Mouse (Mus musculus): ENCODE data around the gene Lmo1.

Gene Lmo1

DNA sequence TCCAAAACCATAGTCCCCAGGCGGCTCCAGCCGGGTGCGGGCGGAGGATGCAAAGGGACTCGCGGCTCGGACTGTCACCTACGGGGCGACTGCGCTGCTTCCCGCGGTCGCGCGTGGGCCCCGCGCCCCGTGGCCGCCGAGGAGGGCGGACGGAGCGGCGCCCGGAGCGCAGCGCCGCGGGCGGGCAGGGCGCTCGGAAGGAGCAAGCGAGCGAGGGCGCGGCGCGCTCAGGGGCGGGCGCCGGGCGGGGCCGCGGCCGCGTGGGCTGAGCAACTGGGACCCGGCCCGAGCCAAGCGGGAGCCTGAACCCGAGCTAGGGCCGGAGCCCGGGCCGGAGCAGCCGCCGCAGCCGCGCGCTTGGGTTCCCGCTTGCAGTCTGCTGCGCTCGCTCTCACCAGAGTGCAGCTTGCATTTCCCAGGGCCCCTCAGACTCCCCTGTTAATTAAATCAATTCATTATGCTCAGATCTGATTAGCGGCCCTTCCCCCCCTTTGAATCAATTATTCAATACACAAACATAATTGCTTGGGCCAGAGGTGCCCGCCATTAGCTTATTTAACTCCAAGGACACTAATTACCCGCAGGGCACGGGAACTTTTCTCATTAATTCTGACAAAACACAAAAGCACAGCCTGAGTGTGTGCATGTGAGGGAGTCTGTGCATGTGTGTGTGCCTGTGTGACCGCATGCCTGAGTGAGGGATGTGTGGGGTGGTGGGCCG lies at the start of gene Lmo1:
Gene Lmo1 (minus strand): TSS at position 259 of the 721 bp plus-strand sequence.
- no peak for DNase-seq (ENCODE audit: low read depth)

- no peak for DNase-seq (ENCODE audit: low read depth)
Measured at GRCm38 (mm10) chr7:109221716-109222110, 46.7 kb upstream of the Lmo1 start.

GRCm38 (mm10) chr7:109220766-109221715 lies 46.0 kb upstream of the Lmo1 start:
- DNase-seq (ENCODE audit: low read depth), result no peak

DNA sequence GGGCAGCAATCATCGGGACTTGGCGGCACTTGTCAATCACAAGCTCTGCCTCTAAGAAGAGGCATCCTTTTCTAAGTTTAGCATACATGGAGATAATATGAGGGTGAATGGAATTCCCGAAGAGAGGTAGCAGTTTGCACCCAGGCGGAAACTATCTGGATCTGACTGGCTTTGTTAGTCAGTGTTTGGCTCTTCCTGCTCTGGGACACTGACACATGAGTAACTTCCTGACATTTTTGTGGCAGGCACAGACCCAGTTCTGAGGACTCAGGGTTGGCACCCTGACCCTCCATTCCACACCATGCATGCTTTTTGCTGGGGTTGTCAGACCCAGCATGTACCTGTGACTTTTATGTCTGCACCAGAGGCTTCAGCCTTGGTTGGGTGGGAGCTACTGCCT lies 45.0 kb upstream of the Lmo1 start:
- DNase-seq (ENCODE audit: low read depth), result no peak

- no peak for DNase-seq (ENCODE audit: low read depth)
Measured at GRCm38 (mm10) chr7:109218977-109219271, 43.9 kb upstream of the Lmo1 start.

DNA sequence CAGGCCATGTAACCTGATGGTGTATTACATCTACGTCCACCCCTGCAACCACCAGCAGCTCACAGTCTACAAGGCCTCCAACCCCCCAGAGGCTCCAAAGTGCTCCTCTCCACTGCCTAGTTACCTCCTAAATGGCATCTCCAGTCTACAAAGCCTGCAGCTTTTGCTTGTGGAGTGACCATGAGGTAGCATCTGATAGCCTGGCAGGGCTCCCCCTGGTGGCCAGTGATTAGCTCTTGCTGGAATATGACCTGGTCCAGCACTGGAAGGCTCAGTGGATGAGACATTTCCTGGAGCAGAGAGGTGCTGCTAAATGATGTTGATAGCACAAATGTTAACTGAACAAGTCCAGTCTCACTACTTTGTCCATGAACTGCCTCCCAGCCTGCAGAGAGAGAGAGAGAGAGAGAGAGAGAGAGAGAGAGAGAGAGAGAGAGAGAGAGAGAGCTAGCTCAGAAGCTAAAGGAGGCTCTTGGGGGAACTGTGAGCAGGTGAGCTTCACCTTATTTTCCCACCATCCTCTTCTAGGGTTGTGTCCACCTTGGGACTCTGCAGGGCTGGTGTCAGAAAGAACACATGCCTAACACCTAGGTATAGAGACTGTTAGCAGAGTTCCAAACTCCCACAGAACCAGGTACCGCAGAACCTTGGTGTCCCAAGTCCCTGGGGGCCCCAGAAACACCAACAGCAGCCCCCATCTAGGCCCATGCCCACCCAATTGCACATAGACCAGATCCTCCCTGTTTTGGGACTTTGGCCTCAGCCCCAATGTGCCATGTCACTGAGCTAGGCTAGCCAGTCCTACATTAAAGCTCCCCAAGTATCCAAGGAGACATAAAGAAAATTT lies 43.3 kb upstream of the Lmo1 start:
- peak; percentile 50 for DNase-seq (ENCODE audit: low read depth)

DNA sequence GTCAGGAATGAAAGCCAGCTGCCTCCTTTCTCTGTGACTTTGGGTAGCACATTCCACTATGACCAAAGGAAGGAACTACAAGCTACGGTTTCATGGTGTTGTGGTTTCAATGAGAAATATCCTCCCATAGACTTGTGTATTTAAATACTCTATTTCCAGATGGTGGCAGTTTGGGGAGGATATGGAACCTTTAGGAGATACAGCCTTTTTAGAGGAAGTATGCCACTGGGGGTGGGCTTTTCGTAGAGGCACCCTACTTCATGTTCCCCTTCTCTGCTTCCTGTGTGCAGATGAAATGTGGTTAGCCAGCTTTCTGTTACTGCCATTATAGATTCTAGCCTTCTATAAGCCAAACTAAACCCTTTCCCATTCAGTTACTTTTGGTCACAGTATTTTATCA lies 34.8 kb upstream of the Lmo1 start:
- DNase-seq (ENCODE audit: low read depth), result no peak

- no peak for DNase-seq (ENCODE audit: low read depth)
Measured at GRCm38 (mm10) chr7:109207811-109208210, 32.8 kb upstream of the Lmo1 start.

GRCm38 (mm10) chr7:109206358-109206757 lies 31.4 kb upstream of the Lmo1 start:
- DNase-seq (ENCODE audit: low read depth), result no peak

DNA sequence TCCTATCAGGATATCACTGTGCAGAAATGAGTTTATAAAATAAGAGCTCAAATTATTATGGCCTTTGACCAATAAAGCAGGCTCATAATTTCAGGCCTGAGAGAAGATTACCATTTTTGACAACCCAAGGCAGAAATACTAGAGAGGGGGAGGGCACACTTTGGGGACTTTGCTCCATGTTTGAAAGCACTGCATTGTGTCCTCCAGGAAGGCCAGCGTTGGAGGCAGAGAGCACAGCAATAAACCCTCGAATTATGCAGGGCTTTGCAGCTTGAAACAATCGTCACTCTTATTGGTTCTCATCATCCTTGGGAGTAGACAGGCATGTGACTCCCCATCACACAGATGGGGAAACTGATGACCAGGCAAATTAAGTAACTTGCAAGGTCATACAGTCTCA lies 28.1 kb upstream of the Lmo1 start:
- no peak for DNase-seq (ENCODE audit: low read depth)

DNA sequence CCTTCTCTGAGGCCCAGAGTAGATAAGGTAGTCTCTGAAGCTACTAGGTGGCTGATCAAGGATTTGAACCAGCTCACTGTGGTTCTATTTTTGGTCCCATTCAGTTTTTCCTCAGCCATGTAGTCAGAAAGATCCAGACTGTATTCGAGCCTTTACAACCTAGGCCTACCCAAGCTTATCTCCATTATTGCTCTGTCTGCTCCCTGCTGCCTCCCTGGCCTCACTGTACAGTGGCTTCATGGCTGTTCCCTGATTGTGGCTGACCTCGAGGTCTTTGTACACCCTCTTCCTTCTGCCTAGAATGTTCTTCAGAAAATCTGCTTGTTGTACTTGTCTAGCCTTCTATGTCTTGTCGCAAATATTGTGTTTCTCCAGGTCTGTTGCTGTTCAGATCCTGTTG lies 25.6 kb upstream of the Lmo1 start:
- DNase-seq (ENCODE audit: low read depth), result no peak

DNA sequence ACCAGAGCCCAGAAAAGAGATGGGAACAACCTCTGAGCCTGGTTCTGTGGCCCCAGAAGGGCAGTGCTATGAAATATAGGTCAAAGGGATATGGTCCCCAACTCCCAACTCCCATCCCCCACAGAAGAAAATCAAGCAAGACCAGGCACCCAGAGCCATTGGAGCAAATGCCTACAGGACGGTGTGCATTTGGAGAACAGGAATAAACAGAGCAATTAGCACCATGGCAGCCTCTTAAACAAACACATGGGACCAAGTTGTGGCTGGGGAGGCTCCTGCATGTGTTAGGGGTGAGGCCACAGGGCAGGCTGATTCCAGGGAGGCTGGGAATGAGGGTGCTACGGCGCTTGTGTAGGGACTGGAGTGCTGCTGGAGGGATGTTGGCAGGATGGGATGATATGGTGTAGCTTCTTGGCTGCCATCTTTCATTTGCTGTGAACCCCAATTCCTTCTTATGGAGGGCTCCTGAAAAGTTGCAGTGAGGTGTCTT lies 22.2 kb upstream of the Lmo1 start:
- DNase-seq (ENCODE audit: low read depth), result no peak

DNA sequence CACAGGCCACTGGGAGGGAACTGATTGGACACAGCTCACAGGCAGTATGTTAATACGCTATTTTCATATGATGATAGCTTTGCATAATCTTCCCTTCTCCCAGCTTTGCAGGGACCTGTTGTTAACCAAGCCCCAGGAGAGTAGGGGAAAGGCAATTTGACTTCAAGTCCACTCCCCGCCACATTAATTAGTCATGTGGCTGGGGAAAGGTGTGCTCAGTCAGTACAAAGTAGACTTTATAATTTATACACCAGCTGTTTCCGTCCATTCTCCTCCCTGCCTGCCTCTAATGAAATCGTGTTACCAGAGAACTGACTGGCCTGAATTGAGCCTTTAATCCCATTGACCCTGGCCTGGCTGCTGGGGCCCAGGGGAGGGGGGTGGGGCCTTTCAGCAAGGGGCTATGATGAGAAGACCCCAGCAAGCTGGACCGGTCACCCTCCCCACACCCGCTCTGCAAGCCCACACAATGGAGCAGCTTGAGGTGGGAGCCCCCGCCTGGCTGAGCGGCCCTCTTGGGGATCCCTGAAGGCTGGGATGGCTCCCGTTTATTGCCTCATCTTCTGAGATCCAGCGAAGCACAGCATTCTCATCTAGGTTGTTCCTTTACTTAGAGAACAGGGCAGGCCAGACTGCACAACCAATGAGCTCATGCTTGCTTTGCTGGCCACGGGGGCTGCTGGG lies 21.5 kb upstream of the Lmo1 start:
- no peak for DNase-seq (ENCODE audit: low read depth)

GRCm38 (mm10) chr7:109195982-109196381 lies 21.0 kb upstream of the Lmo1 start:
- DNase-seq (ENCODE audit: low read depth), result no peak

GRCm38 (mm10) chr7:109194850-109195249 lies 19.8 kb upstream of the Lmo1 start:
- DNase-seq (ENCODE audit: low read depth), result no peak

DNA sequence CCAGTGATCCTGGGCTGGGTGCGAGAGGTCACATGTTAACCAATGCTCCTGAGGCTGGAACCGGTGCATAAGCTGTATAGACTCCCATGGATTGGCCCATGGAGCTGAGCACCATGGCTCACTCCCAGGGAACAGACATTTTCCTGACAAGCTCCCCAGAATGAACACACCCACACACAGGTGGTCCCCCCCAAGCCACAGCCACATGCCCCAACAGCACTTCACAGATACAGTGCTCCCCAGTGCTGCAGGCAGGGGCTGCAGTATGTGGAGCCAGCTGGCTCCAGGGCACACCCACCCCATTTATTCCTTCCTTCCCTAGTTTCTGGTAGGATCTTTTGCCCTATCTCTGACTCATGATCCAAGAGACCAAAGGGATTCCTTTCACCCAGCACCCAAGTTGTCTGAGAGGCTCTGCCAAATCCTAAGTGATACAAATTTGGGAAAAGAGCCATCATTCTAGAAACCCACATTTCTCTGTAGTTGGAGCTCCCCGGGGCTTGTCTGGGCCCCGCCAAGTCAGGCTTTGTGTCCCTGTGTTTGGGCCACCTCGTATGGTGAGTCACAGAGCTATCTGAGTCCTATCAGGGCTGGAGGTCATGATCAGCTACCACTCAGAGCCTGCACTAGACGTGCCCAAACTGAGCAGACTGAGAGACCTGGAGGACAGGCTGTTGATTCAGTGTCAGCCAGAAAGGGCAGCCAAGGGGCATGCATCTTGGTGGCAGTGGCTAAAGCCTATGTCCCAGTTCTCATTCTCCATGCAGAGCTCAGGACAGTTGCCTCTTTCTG lies 12.4 kb upstream of the Lmo1 start:
- no peak for DNase-seq (ENCODE audit: low read depth)

GRCm38 (mm10) chr7:109185975-109186374 lies 11.0 kb upstream of the Lmo1 start:
- DNase-seq (ENCODE audit: low read depth), result no peak

DNA sequence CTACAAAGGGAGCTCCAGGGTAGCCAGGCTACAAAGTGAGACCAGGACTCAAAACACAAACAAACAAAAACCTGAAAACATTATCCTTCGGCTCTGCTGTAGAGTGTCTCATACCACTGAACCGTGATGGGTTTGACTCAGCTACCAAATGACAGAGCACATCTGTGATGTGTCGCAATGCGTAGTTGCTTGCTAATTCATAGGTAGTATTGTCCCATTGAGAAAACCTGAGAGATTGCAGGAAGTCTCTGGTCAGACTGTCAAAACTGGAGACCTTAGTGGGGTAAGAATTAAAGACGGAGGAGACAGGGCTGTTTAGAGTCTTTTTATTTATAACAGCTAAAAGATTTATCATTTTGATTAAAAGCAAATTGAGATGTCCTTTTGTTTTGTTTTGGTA lies 10.6 kb upstream of the Lmo1 start:
- no peak for DNase-seq (ENCODE audit: low read depth)

- DNase-seq (ENCODE audit: low read depth), result no peak
Measured at GRCm38 (mm10) chr7:109176688-109177087, 1.7 kb upstream of the Lmo1 start.

DNA sequence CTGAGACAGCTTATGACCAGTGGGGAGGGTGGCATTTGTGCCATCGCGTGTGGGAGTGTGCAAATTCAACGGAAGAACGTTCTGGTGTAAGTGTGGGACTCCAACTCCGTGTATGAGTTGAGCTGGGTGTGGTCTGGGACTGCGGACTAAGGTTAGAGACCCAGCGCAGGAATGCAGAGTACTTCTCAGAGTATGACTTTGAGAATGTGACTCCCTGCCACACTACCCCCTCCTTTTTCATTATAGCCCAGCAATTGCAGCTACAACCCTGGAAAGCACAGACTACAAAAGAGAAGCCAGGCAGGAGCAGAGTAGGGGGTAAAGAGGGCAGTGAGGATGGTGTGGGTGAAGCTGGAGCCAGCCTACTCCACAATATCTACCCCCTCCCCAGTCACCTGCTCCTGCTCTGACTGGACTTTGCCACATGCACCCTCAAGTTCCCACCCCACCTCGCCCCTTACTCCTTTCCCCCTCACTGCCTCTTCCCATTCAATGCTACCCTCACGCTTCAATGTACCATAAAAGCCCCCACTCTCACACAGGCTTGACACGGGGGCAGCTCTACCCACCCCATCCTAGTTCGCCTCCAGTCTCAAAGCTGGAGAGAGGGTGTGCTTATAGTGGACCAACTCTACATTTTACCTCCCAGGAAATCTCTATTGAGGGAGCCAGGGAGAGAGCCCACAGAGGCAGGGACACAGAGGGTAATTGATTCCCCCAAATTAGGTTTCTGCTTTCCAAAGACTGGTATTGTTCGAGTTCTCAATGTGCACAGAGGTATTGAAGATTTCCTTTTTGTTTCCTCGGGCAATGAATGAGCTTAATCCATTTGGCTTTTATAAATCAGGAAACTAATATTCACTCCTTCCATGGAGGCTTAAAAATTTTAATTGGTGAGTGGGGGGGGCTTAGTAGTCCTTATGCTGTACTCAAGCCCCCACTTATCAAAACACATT lies 941 bp upstream of the Lmo1 start:
- no peak for DNase-seq (ENCODE audit: low read depth)

Measured in induced T-regulatory cell, adult 2 months (primary cell).